Mouse (Mus musculus) heart, embryonic 14.5 days (tissue): ENCODE data around the gene Sec61a1. TPM values are rescaled to one million over a fixed set of nuclear protein-coding genes. Genes with fewer than 3 reads are reported as not detected.

Experiments used
- ATAC-seq: fragments of 200-750 bp; cut with Nextera tagmentation; 2 replicates; pipeline ENCODE4 v1.8.0; 2017; ENCODE audit warnings: low read depth, moderate TSS enrichment; ENCODE audit not compliant: insufficient number of reproducible peaks, insufficient read depth, low FRiP score
- H3K27ac ChIP-seq, 2 experiments: fragments of 200-500 bp in 1 of 2; fragments of 300-500 bp in 1 of 2; sonication (generic) in 1 of 2; replicated peaks in 1 of 2; 2 replicates each; pipeline ENCODE4 v1.5.1; 2012 to 2014; ENCODE audit warnings: low read depth in 2 of 2, low read length in 2 of 2, control low read depth in 1 of 2, mild to moderate bottlenecking in 1 of 2, mixed read lengths in 1 of 2; ENCODE audit not compliant: control insufficient read depth in 1 of 2, insufficient read depth in 1 of 2
- H3K27me3 ChIP-seq: fragments of 300-500 bp; sonication (generic); 2 replicates; pipeline ENCODE4 v1.6.1; 2014; ENCODE audit warnings: mild to moderate bottlenecking, low read length, control low read depth; ENCODE audit not compliant: control insufficient read depth, insufficient read depth
- H3K36me3 ChIP-seq: fragments of 300-500 bp; sonication (generic); 2 replicates; pipeline ENCODE4 v1.6.1; 2014; ENCODE audit warnings: mild to moderate bottlenecking, control low read depth, low read length, mixed read lengths; ENCODE audit not compliant: control insufficient read depth, insufficient read depth
- H3K4me1 ChIP-seq, 2 experiments: fragments of 200-500 bp in 1 of 2; fragments of 300-500 bp in 1 of 2; sonication (generic) in 1 of 2; 2 replicates each; pipeline ENCODE4 v1.6.1; 2012 to 2014; ENCODE audit warnings: low read length in 2 of 2, control low read depth in 1 of 2, mixed read lengths in 1 of 2; ENCODE audit not compliant: control insufficient read depth in 2 of 2, insufficient read depth in 2 of 2
- H3K4me2 ChIP-seq: fragments of 300-500 bp; sonication (generic); 2 replicates; pipeline ENCODE4 v1.6.1; 2014; ENCODE audit warnings: mild to moderate bottlenecking, low read length
- H3K4me3 ChIP-seq, 2 experiments: fragments of 200-500 bp in 1 of 2; fragments of 300-500 bp in 1 of 2; sonication (generic) in 1 of 2; 2 replicates each; pipeline ENCODE4 v1.5.1; 2012 to 2014; ENCODE audit warnings: low read length in 2 of 2, mild to moderate bottlenecking in 2 of 2, control low read depth in 1 of 2, low read depth in 1 of 2, moderate library complexity in 1 of 2; ENCODE audit not compliant: control insufficient read depth in 1 of 2, insufficient read depth in 1 of 2
- H3K9ac ChIP-seq: fragments of 300-500 bp; sonication (generic); 2 replicates; pipeline ENCODE4 v1.6.1; 2014; ENCODE audit warnings: mild to moderate bottlenecking, low read length
- H3K9me3 ChIP-seq: fragments of 300-500 bp; sonication (generic); 2 replicates; pipeline ENCODE4 v1.6.1; 2016; ENCODE audit warnings: low read length, control low read depth; ENCODE audit not compliant: control insufficient read depth
- WGBS: fragments of 180-500 bp; shearing (Covaris S2); extraction: QIAGEN DNeasy Blood & Tissue Kit; methylation state at CpG from one replicate; pipeline ENCODE4 v1.1.7; 2014; 5-methylcytosine and 5-hydroxymethylcytosine counted together
- polyA plus RNA-seq: library from polyadenylated mRNA; unstranded; fragments of >200 nt; fragmentation: Nextera tagmentation; extraction: Ambion mirVana; gene quantifications from 2 replicates; pipeline ENCODE4 v1.2.1, GENCODE M21; 2014

Gene Sec61a1
- polyA plus RNA-seq, 1 experiment from 2014 or later: 161 TPM

DNA sequence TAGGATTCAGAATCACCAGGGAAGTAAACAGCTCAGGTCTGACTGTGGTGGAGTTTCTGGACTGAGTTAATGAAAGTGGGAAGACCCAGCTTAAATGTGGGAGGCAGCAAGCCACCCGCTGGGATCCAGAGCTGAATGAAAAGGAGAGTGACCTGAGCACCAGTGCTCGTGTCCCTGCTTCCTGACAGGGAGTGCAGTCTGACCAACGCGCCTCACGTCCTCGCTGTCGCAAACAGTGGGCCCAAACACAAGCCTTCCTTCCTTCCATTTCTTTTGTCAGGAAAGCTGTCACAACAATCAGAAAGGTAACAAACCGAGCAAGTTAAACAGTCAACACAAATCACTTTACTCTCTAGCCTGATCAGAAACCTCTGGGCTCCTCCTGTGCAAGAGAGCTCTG is 2.7 kb downstream of the Sec61a1 start:
- no peak for ATAC-seq
- Histone ChIP-seq H3K9me3 (no peaks in the 10 kb centered on the region), H3K36me3 (peaks cover 53% of the 10 kb centered on the region), H3K27me3 (no peaks in the 10 kb centered on the region), H3K27ac (peak overlapping the region in 1 of 2 experiments; percentile 51; a peak in 1 of 4 replicates), H3K4me2 (peak overlapping the region; percentile 94), H3K4me1 (peaks cover 34 to 59% of the 10 kb centered on the region in 2 experiments), H3K9ac (peak overlapping the region; percentile 32; the same call in 1 of the 2 replicates), H3K4me3 (peak overlapping the region in 1 of 2 experiments; percentile 97; a peak in 1 of 4 replicates)
- WGBS: 59% methylated on average over 8 of the region's 8 CpGs

DNA sequence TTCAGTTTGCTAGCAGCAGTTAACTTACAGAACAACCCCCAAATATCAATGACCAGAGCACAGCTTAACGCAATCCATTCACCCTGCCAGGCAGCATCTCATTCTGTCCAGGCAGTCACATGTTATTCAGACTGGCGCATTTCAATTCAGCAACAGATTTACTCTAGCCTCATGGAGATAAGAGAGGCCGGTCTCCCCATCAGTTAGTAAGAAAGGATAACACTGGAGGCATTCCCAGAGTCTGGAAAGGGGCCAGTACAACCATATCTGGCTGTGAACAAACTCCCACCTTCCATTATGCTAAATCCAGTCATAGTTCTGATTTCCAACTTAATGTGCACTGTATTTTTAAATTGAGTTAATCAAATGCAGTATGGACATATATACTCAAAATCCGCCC is 4.2 kb downstream of the Sec61a1 start:
- H3K9me3 ChIP-seq: no peaks in the 10 kb centered on the region
- WGBS: 28% methylated on average over 4 of the region's 4 CpGs
- H3K4me2 ChIP-seq: peak overlapping the region; percentile 28; the same call in 1 of the 2 replicates
- no peak overlapping the region for H3K4me3 ChIP-seq
- peaks cover 67% of the 10 kb centered on the region for H3K36me3 ChIP-seq
- H3K4me1 ChIP-seq: peaks cover 32 to 55% of the 10 kb centered on the region in 2 experiments
- ATAC-seq: no peak
- H3K9ac ChIP-seq: no peak overlapping the region
- no peaks in the 10 kb centered on the region for H3K27me3 ChIP-seq
- peak overlapping the region; percentile 45 to 46; a peak in 2 of 4 replicates for H3K27ac ChIP-seq

DNA sequence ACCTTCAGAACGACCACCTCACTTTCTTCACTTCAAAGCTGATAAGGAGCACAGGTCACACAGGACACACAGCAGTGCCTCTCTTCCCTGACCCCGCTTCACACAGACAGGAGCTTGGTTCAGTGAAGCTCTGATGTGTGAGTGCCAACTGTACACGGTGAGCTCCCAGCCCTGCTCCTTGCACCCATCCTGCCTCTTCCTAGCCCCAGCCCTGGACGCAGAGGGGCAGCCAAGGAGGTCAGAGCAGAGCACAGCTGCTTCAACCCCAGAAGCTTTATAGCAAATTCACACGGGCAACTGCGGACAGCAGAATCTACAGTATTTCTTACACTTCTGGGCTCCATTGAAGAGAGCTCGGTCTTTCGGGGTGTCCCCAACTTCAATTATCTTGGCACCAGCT is 4.7 kb downstream of the Sec61a1 start:
- no peaks in the 10 kb centered on the region for H3K9me3 ChIP-seq
- WGBS: 64% methylated on average over 8 of the region's 8 CpGs
- no peaks in the 10 kb centered on the region for H3K27me3 ChIP-seq
- H3K4me2 ChIP-seq: peak overlapping the region; percentile 28; the same call in 1 of the 2 replicates
- ATAC-seq: no peak
- H3K4me1 ChIP-seq: peaks cover 30 to 51% of the 10 kb centered on the region in 2 experiments
- no peak overlapping the region; the same call in 1 of the 2 replicates for H3K9ac ChIP-seq
- H3K36me3 ChIP-seq: peaks cover 72% of the 10 kb centered on the region
- peak overlapping the region; percentile 45 to 46; a peak in 2 of 4 replicates for H3K27ac ChIP-seq
- H3K4me3 ChIP-seq: no peak overlapping the region

DNA sequence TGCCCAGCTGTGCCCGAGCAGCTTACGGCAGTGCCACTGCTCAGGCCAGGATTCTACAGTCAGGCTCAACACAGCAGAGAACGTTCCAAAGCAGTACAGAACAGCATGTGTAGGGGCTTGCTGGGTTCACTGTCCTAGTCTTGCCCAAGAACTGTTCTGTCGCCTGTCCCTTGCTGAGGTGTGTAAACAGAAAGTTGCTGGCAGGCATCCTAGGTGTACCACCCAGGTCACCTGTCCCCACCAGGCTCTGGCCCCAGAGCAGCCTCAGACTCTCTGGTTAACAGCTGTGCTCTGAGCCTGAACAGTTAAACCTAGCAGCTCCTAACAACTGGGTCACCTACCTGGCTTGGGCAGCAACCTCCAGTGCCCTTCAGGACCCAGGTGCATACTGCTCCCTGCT is 15.7 kb downstream of the Sec61a1 start:
- Histone ChIP-seq H3K9ac (no peak overlapping the region), H3K4me1 (peaks cover 4 to 19% of the 10 kb centered on the region in 2 experiments; a peak in 3 of 4 replicates), H3K27me3 (no peaks in the 10 kb centered on the region), H3K36me3 (peaks cover 57% of the 10 kb centered on the region), H3K4me3 (no peak overlapping the region), H3K9me3 (no peaks in the 10 kb centered on the region), H3K27ac (peak overlapping the region; percentile 36 to 38; a peak in 2 of 4 replicates), H3K4me2 (no peak overlapping the region)
- ATAC-seq: no peak
- WGBS: 78% methylated on average over 4 of the region's 4 CpGs

DNA sequence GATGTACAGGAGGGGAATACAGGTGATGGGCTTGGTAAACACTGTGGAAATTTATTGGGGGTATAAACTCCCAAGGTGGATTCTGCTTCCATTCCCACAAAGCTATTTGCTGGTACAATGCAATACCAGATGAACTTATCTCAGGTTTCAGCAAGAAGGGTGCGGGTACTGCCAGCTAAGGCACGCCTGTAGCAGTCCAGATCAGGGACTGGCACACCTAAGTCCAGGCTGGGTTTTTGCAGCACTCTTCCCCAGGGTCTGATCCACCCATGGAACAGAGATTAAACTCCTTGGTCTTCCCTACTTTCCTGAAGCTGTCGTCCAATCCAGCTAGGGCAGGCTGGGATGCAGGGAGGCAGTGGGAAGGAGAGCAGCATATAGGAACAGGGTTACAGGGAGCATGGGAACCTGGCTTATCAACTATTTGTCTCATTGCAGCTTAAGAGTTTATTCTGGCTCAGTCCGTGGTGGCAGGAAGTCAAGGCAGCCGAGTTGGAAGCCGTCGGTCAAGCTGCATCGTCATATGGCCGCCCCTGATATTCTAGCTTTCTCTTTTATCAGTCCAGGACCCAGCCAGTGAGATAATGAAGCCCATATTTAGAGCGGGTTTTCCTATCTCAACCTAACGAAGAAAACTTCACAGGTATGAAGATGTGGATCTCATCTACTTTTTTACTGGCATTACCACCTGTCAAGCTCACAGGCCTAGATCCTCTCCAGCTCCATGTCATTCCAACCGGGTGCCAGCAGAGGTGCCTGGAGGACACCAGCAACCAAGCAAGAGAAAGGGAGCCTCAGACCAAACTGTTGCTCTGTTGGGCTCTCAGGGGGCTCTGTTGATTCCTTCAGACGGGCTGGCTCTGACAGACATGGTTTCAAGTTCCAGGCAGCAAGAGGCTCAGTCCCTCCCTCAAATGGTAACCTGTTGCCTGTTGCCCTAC is 16.4 kb downstream of the Sec61a1 start:
- WGBS: 27% methylated on average over 13 of the region's 13 CpGs
- H3K27me3 ChIP-seq: no peaks in the 10 kb centered on the region
- peak; percentile 32; the same call in 1 of the 2 replicates for ATAC-seq
- no peak overlapping the region for H3K9ac ChIP-seq
- H3K4me2 ChIP-seq: no peak overlapping the region
- H3K9me3 ChIP-seq: no peaks in the 10 kb centered on the region
- peak overlapping the region; percentile 36 to 39 for H3K27ac ChIP-seq
- peaks cover 4 to 19% of the 10 kb centered on the region in 2 experiments; a peak in 3 of 4 replicates for H3K4me1 ChIP-seq
- H3K4me3 ChIP-seq: no peak overlapping the region
- peaks cover 57% of the 10 kb centered on the region for H3K36me3 ChIP-seq

DNA sequence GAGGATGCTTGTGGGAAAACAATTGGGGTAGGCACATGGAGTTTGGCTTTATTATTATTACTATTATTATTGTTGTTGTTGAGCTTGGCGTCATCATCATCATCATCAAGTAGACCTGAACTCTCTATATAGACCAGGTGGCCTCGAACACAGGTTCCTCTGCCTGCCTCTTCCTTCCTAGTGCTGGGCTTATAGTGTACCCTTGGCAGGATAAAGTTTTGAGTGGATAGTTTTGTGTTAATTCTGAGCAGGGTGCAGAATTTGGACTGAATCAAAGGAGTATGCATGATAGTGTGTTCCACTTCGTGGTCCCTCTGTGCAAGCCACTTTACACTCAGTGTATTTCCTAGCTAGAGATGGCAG is 18.3 kb downstream of the Sec61a1 start:
- no peak for ATAC-seq
- peak overlapping the region; percentile 81 for H3K4me2 ChIP-seq
- peaks cover 51% of the 10 kb centered on the region for H3K36me3 ChIP-seq
- peaks cover 4 to 19% of the 10 kb centered on the region in 2 experiments; a peak in 3 of 4 replicates for H3K4me1 ChIP-seq
- H3K9ac ChIP-seq: peak overlapping the region; percentile 68
- peak overlapping the region; percentile 48 to 65 for H3K4me3 ChIP-seq
- no peaks in the 10 kb centered on the region for H3K9me3 ChIP-seq
- no peaks in the 10 kb centered on the region for H3K27me3 ChIP-seq
- no peak overlapping the region for H3K27ac ChIP-seq
- 6% methylated on average over 3 of the region's 3 CpGs for WGBS

DNA sequence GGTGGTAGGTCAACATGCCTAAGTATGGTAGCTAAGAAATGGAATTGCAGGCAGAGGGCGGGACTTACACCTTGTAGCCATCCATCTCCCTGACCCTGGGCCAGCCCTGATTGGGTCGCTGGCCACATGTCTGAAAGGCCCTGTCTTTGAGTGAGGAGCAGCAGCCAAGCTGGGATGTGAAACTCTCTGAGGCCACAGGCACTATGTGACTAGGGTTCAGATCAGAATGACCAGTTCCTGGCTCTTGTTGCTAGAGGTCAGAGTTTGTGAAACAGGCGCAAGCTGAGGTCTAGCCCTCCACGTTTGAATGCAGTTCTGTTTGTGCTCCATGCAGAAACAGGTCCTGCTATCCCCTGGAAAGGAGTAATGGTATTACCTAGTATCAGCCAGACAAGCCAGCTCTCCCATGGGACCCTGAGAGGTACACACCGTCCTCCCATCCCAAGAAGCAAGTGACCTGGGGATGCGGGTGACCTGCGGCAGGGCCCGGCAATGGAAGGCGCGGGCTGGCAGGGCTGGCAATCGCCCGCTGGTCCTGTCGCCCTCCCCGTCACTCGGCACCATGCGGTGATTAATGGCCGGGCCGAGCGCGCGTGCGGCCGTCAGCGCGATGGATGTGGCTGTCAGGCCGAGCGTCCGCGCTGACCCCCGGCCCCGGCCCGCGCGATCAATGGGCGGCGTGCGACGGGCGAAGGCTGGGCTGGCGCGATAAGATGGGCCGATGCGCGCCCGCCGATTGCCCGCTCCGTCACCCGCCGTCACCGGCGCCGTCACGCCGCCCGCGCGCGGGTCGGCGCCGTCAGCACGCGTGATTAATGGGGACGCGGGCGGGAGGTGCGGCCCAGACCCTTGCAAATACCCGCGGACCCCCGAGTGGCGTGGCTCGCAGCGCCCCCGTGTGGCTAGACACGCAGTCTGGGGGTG is 19.0 kb downstream of the Sec61a1 start:
- no peaks in the 10 kb centered on the region for H3K9me3 ChIP-seq
- no peaks in the 10 kb centered on the region for H3K27me3 ChIP-seq
- peaks cover 44% of the 10 kb centered on the region for H3K36me3 ChIP-seq
- WGBS: 4% methylated on average over 73 of the region's 76 CpGs
- peak overlapping the region; percentile 81 for H3K4me2 ChIP-seq
- peak overlapping the region; percentile 68 for H3K9ac ChIP-seq
- H3K4me1 ChIP-seq: peaks cover 4 to 19% of the 10 kb centered on the region in 2 experiments; a peak in 3 of 4 replicates
- no peak overlapping the region for H3K27ac ChIP-seq
- ATAC-seq: no peak
- peak overlapping the region; percentile 48 to 65 for H3K4me3 ChIP-seq
